19 mouse cellular contexts compared by ENCODE assay signal in genomic region chr7:137649650-137650049, GRCm38 (mm10).
"Had no signal": no experiment of that assay in that cellular context is flagged by ENCODE, and none has a peak within 500 bp of the region (broad histone marks: within the 10 kb centered on the region; RNA-seq: fewer than 3 reads in every experiment).

No protein-coding gene starts in this region.

- H3K4me3 ChIP-seq: midbrain, embryonic 10.5 days; midbrain, embryonic 12.5 days; myocyte; neural tube, embryonic 13.5 days; neural tube, embryonic 15.5 days had no signal

- H3K36me3 ChIP-seq: midbrain, embryonic 10.5 days; midbrain, embryonic 12.5 days; neural tube, embryonic 13.5 days; neural tube, embryonic 15.5 days had no signal

- H3K27me3 ChIP-seq: midbrain, embryonic 12.5 days; neural tube, embryonic 13.5 days; neural tube, embryonic 15.5 days had no signal

- H3K4me2 ChIP-seq: lung, embryonic 14.5 days; midbrain, embryonic 12.5 days; neural tube, embryonic 13.5 days; neural tube, embryonic 15.5 days had no signal

- DNase-seq: lung, adult 18-20 months; lung, embryonic 14.5 days; lung, postnatal 10 days; lung, postnatal 4 days; midbrain, embryonic 14.5 days; retina, postnatal 1 day; right cerebral cortex, adult 18-20 months; right cerebral cortex, postnatal 25 days; right cerebral cortex, postnatal 4 days; spleen, adult 18-20 months; thymus, adult 18-20 months; thymus, postnatal 14 days; thymus, postnatal 36 days had no signal

- ATAC-seq: midbrain, embryonic 16.5 days had no signal

- H3K9me3 ChIP-seq: midbrain, embryonic 10.5 days; midbrain, embryonic 12.5 days; neural tube, embryonic 13.5 days; neural tube, embryonic 15.5 days had no signal

- H3K27ac ChIP-seq: midbrain, embryonic 12.5 days; neural tube, embryonic 13.5 days; neural tube, embryonic 15.5 days had no signal

- H3K9ac ChIP-seq: lung, embryonic 14.5 days; midbrain, embryonic 12.5 days; neural tube, embryonic 13.5 days; neural tube, embryonic 15.5 days had no signal

- H3K4me1 ChIP-seq: midbrain, embryonic 12.5 days had no signal
